Mouse (Mus musculus) E14TG2a.4 (cell line): ENCODE results near the gene Atg9b.

Experiments used
- CTCF ChIP-seq: conservative IDR thresholded peaks from 2 replicates; pipeline ENCODE4 v1.5.1; 2014; ENCODE audit warnings: low read length
- NANOG ChIP-seq: IDR thresholded peaks from 2 replicates; pipeline ENCODE4 v1.6.1; 2014; ENCODE audit warnings: borderline replicate concordance, low read length, mixed read lengths
- POU5F1 ChIP-seq: IDR thresholded peaks from 2 replicates; pipeline ENCODE4 v1.6.1; 2014; ENCODE audit warnings: low read length, borderline replicate concordance

- TF ChIP-seq CTCF: no peak
- TF ChIP-seq NANOG: no peak
- TF ChIP-seq POU5F1: no peak
Measured at GRCm38 (mm10) chr5:24389011-24389657, 2.8 kb downstream of the Atg9b start.
